Mouse (Mus musculus) adipocyte (in vitro differentiated cells): ENCODE results near the gene Itgad.
A peak's percentile ranks its signal among the peaks of the same experiment; 100 is the strongest.

ENCODE experiments used
- DNase-seq: peaks from one replicate; pipeline ENCODE4 v3.0.0-alpha.2; 2016; ENCODE audit warnings: low spot score

The Itgad gene

DNA sequence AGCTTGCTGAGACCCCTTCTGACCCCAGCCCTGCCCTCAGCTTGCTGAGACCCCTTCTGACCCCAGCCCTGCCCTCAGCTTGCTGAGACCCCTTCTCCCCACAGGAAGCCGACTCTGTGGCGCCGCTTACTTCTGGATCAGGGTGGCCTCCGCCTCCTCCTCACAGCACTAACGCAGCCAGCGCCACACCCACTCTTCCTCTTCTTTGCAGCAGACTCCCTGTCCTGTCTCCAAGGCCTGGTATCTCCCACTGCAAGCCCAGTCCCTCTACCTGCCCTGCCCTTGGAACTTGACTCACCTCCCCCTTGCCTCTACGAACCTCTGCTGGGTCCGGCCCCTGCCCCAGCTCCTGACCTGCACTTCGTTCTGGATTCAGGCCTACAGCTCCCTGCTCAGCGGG, 89.7 kb downstream of the Itgad start:
- no peak for DNase-seq

DNA sequence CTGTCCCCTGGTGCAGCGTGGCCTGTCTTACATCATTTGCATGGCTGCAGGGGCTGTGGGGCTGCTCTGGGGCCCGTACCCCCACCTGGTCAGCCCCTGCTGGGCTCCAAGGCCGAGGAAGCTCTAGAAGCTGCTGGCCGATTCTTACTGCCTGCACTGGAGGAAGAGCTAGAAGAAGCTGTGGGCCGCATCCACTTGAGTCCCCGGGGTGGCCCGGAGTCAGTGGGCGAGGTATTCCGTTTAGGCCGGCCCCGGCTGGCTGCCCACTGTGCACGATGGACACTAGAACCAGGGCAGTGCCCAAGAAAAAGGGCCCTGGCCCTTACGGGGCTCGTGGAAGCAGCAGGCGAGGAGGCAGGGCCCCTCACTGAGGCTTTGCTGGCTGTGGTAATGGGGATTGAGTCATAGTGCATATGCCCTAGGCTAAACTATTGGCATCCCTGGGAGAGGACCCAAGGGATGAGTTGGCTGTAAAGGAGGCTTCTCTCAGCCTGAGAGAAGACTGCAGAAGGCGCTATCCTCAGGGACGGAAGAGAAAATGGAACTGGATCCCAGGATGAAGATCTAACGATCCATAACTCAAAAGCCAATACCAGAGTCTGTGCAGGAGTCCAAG, 90.3 kb downstream of the Itgad start:
- no peak for DNase-seq

DNA sequence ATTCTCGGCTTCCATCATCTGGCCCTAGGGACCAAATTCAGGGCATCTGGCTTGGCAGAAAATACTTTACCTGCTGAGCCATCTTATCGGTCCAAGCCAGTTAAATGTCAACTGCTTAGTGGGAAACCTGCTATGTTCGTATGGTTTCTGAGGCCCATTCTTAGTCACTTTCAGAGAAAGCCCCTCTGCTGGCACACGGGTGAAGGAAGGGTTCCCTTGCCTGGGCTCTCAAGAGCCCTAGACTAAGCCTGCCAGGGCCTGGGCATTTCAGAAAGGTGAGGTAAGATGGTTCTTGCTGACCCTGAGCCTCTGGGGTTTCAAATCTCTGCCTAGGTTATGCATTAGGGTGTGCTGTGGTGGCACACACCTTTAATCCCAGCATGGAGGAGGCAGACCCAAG, 91.4 kb downstream of the Itgad start:
- DNase-seq = no peak

DNA sequence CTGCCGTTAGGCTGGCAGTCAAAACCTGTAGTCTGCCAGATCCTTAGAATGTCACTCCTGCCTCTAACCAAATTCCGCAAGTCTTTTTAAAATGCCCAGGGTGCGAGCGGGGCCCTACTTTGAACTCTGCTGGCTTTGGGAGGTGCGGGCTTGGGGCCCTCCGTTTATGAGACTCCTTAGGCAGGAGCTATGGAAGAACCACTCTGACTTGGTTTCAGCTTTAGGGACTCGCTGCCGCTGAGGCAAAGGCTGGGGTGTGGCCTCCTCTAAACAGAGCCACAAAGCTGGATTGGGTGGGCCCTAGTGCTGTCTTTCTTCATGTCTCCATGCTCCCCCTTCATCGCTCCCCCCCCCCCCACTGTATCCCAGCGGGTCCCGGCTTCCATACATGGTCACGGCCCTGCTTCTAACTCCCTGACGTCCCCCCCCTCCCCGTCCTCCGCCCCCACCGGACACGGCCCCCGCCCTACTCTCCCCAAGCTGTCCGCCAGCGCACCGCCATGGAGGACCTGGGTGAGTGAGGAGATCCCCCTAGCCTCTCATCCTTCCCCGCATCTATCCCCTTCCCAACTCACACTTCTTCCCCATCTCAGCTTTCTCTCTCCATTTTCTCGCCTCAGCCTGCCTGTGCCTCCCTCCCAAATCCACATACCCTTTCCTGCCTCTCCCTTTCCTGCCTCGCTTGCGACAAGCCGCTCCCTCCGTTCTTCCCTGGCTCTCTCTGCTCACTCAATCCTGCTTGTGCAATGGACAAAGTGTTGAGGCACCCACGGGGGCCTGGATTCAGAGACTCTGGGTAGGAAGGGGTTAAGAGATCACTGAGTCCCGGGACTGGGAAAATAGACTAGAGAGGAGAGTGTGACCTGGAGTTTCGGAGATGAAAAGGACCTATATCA, 92.6 kb downstream of the Itgad start, which contains the start of gene Tgfb1i1:
Gene Tgfb1i1 (plus strand): TSS at position 317 of the 896 bp plus-strand sequence.
- peak; percentile 54 for DNase-seq

DNA sequence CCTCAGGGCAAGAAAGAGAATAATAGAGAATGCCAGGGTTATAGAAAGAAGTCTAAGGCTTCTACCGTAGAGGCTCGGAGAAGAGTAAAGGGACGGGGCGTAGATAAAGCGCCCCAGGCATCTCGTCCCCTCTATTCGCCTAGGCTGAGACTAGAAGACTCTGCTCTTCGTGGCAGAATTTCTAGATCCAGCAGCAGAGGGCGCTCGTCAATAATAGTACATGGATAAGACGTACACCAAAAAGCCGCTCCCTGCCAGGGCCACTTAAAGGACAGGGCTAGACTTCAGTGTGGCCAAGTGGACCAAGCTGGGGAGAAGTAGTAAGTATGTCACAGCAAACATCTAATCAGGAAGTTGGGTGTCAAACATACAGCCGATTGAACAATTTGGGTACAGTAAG, 93.3 kb downstream of the Itgad start:
- DNase-seq = peak; percentile 89

DNA sequence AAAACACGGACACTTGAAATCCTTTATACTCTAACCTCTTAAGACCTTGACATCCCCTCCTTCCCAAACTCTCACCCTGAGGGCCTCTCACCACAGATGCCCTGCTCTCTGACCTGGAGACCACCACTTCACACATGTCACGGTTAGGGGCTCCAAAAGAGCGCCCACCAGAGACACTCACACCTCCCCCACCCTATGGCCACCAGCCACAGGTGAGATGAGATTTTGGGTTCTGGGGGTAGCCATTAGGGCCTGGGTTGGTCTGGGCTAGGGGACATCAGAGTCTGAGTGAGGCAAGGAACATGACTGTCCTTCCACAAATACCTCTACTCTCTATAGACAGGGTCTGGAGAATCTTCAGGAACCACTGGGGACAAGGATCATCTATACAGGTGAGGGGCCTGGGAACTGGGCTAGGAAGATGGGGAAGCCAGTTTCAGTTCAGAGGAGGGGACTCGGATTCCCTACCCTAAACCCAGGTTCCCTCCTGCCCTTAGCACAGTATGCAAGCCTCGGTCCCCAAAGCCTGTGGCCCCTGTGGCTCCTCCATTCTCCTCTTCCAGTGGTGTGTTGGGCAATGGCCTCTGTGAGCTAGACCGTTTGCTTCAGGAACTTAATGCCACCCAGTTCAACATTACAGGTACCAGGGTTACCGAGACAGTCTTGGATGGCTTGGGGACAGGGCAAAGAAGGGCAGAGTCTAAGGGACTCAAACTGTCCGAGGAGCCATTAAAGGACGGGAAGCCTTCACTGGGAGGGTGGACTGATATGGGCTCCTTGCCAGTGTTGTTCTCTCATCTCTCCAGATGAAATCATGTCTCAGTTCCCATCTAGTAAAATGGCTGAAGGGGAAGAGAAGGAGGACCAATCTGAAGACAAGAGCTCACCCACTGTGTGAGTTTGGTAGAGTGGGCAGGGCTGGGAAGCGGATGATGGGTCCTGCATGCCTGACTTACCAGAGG, 94.2 kb downstream of the Itgad start:
- DNase-seq = no peak

DNA sequence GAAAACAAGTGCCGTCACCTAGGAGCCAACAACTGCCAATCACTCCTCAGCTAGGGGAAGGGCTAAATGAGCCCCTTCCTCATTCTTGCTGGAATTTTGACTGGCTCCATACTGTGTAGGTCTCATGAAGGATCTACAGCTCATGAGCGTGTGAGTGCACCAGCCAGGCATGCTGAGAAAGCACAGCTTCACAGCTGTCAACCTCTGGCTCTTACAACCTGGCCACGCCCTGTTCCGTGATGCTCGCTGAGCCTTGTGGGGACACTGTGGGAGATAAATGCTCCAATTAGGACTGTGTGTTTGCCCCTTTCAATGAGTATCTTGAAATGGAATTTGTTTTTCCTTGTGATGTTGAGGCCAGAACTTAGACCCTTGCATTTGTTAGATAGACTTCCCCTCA, 95.8 kb downstream of the Itgad start:
- no peak for DNase-seq

DNA sequence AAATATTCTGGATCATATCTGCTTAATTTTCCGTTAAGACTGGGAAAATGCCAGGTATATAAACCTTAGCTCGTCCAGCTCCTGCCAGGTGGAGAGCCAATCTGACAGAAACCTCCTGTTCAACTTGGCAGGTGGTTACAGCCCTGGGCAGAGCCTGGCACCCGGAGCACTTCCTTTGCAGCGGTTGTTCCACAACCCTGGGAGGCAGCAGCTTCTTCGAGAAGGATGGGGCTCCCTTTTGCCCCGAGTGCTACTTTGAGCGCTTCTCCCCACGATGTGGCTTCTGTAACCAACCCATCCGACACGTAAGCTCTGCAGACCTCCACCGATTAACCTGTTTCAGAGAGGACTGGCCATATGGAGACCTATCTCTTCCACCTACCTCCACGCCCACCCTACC, 97.8 kb downstream of the Itgad start:
- no peak for DNase-seq

DNA sequence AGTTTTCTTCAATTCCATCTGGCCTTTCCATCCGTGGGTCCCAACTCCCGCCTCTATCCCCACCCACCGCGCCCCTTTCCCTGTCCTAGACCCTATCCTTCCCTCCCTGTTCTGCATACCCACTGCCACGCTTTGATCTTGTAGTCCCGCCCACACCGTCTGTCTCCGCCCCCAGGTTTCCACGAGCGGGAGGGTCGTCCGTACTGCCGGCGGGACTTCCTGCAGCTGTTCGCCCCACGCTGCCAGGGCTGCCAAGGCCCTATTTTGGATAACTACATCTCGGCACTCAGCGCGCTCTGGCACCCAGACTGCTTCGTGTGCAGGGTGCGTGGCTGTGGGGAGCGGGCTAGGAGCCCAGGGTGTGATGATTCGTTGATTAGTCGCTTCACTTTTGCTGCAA, 98.4 kb downstream of the Itgad start:
- DNase-seq = no peak

DNA sequence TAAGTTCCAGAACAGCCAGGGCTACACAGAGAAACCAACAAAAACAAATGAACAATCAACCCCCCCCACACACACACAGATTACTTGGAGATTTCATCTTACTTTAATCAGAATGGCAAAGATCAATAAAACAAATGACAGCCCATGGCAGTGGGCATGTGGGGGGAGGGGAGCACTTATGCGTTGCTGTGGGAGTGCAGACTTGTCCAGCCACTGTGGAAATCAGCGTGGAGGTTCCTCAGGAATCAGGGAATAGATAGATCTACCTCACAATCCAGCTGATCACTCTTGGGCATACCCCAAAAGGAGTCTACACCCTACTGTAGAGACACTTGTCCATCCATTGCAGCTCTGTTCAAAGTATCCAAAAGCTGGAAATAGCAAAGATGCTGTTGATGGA, 100.8 kb downstream of the Itgad start:
- no peak for DNase-seq

DNA sequence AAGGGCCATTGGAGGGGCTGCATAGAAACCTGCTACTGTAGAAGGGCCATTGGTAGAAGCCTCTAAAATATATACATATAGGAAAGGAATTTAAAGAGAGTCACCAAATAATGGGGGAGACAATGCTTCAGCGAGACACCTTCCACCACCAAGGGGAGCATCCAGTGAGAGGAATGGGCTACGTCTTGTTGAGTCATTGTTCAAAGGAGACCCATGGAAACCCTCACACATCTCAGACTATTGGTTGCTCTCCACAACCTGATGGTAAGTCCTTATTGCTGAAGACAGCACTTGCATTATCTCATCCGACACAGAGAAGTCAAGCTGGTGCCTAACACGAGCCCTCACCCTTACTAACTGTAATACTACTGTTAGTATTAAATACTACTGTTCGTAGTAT, 101.6 kb downstream of the Itgad start:
- no peak for DNase-seq

DNA sequence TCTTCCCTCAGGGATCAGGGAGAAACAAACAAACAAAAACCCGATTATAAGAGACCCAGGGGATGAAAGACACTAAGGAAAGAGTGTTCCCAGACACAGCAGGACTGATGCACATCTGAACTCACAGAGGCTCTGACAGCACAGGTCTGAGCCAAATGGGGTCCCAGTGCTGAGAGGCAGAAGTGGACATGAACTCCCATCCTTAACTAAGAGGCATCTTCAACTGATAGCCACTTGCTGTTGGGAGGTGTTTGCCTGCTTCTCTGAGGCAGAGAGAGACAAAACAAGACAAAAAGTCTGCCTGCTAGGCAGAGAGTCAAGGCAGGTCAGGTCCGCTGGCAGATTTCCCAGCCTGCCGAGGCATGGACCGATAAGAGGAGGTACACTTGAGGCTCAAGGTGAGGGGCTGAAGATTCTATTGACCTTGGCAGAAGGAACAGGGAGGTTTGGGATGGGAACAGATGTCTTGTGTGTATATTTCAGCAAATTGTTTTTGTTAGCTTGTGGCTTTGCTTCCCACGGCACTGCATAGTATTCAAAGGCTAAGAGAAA, 102.7 kb downstream of the Itgad start:
- no peak for DNase-seq

DNA sequence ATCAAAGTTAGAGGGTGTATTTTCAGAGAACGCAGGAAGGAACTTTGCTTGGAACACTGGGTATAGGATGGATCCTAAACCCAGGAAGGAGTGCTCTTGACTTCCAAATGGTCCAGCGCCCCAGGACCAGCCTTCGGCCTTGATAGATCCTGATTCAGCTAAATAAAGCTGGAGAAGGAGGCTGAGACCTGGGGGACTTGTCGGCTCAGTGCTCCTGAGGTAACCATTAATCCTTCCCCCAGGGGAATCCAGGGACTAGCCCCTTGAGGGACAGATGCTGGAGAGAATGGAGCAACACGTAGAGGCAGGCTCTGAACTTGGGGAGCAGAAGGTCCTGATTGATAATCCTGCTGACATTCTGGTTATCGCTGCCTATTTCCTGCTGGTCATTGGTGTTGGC, 111.2 kb downstream of the Itgad start, which contains the start of gene Slc5a2:
Gene Slc5a2 (plus strand): TSS at position 247 of the 400 bp plus-strand sequence.
- DNase-seq = no peak

DNA sequence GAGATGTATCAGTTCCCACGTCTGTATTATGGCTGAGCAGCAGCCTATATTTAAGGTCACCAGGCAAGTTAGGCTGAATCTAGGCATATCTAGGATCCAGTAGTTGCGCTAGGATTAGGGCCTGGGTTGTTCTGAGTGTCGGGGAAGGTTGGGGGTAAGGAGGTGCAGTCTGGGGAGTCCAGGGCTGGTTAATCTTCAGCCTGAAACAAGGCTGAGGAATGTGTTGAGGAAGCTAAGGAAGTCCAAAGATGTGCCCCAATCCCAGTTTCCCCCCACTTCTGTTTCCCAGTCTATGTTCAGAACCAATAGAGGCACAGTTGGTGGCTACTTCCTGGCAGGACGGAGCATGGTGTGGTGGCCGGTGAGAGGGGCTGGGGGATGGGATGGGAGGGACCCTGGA, 111.9 kb downstream of the Itgad start:
- no peak for DNase-seq

DNA sequence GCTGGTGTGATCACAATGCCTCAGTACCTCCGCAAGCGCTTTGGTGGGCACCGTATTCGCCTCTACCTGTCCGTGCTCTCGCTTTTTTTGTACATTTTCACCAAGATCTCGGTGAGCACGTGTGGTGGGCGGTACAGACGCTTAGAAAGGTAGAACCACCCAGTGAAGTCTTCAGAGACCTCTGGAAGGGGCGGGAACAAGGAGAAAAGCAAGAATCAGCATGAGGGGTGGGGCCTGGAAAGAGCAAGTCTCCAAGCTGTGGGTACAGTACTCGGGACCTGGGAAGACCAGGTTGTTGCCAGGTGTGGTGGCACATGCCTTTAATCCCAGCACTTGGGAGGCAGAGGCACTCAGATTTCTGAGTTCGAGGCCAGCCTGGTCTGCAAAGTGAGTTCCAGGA, 113.2 kb downstream of the Itgad start:
- no peak for DNase-seq

DNA sequence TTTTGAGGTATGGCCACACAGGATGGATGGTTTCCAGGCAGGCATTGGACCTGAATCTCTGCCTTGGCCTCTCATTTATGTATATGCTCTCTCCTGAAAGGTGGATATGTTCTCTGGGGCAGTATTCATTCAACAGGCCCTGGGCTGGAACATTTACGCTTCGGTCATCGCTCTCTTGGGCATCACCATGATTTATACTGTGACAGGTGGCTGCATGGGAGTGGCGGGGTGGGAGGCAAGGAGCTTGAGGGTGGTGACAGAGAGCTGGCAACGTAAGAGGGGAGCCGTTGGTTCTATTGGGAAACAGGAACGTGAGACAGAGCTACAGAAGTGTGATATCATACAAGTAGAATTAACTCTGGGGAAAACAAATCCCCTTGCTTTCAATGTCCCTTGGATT, 113.6 kb downstream of the Itgad start:
- DNase-seq = no peak

DNA sequence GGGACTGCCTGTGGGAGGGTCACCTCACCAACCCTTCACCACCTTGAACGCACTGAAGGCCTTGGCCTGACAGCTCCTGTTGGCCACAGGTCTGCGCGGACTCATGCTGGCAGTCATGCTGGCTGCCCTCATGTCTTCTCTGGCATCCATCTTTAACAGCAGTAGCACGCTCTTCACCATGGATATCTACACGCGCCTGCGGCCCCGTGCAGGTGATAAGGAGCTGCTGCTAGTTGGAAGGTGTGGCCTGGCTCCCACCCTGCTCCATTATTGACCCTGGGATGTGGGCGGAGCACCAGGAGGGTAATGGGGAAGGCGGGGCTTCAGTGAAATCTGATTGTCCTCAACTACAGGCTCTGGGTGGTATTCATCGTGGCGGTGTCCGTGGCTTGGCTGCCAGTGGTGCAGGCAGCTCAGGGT, 116.3 kb downstream of the Itgad start:
- no peak for DNase-seq

DNA sequence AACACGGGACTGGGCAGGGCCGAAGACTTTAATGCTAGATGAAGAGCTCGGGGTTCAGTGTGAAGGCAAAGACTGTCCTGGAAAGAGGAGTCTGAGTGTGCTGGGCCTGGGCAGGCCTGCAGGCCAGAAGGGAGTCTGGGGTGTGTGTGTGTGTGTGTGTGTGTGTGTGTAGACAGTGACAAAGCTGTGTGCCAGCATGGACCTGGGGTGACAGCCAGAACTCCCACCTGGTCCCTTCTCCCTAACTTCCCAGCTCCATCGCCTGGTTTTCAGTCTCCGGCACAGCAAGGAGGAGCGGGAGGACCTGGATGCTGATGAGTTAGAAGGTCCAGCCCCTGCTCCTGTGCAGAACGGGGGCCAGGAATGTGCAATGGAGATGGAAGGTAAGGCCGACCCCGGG, 117.3 kb downstream of the Itgad start:
- no peak for DNase-seq
